Mouse (Mus musculus) testis, adult 2 months (tissue): ENCODE results near the gene Efcc1.
A peak's percentile ranks its signal among the peaks of the same experiment; 100 is the strongest.

Experiments
- CTCF ChIP-seq: fragments of 200-500 bp; IDR thresholded peaks from 2 replicates; pipeline ENCODE4 v1.5.1; 2012; ENCODE audit warnings: low read depth, mild to moderate bottlenecking, inconsistent platforms, low read length, moderate library complexity; ENCODE audit not compliant: control insufficient read depth, insufficient read depth, insufficient replicate concordance
- POLR2A ChIP-seq: fragments of 200-500 bp; IDR thresholded peaks from 2 replicates; pipeline ENCODE4 v1.6.1; 2012; ENCODE audit warnings: low read depth, mild to moderate bottlenecking, inconsistent platforms, low read length, moderate library complexity; ENCODE audit not compliant: control insufficient read depth

DNA sequence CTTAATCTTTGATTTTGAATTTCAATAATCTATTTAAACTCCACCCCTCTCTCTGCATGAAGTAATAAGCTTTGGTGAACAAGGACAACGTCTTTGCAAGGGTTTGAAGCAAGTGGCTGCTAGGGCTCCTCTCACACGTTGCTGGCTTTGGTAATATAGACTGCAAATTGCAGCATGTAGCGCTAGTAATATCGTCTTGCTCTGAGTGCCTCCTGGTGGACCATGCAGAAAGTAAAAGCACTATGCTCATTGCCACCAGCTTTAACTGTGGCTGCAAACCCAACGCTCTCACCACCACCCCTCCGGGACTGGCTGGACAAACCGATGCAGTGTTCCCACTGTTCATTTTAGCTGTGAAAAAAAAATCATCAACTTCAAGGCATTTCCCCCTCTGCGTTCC, 40.0 kb downstream of the Efcc1 start:
- TF ChIP-seq CTCF (peak; percentile 23; the same call in 1 of the 2 replicates), POLR2A (no peak)
